Mouse (Mus musculus): Measurements from ENCODE around the gene Trim3. TPM values are rescaled to one million over a fixed set of nuclear protein-coding genes. Genes with fewer than 3 reads are reported as not detected.

The Trim3 gene
- polyA plus RNA-seq, 1 experiment = 5.1 TPM

GRCm38 (mm10) chr7:105639304-105639703, 5.9 kb upstream of the Trim3 start:
- H3K36me3 ChIP-seq (ENCODE audit: control insufficient read depth, insufficient read depth, low read length) = no peaks in the 10 kb centered on the region
- H3K27ac ChIP-seq (ENCODE audit: control insufficient read depth, insufficient read depth, low read depth, low read length) = no peak overlapping the region
- H3K4me3 ChIP-seq (ENCODE audit: control insufficient read depth, low read depth, low read length) = no peak overlapping the region
- H3K27me3 ChIP-seq (ENCODE audit: control insufficient read depth, insufficient read depth, low read length) = no peaks in the 10 kb centered on the region
- TF ChIP-seq POLR2A (IDR thresholded peaks at IDR 0.05; ENCODE audit: control insufficient read depth, low read depth, low read length) (no peak), CTCF (IDR thresholded peaks at IDR 0.05; ENCODE audit: control insufficient read depth, insufficient read depth, insufficient replicate concordance, low read depth, low read length) (no peak)
- peaks cover 13% of the 10 kb centered on the region for H3K4me1 ChIP-seq (ENCODE audit: control insufficient read depth, insufficient read depth, low read length)

GRCm38 (mm10) chr7:105638776-105639175, 5.4 kb upstream of the Trim3 start:
- TF ChIP-seq CTCF (IDR thresholded peaks at IDR 0.05; ENCODE audit: control insufficient read depth, insufficient read depth, insufficient replicate concordance, low read depth, low read length) (no peak), POLR2A (IDR thresholded peaks at IDR 0.05; ENCODE audit: control insufficient read depth, low read depth, low read length) (no peak)
- H3K27me3 ChIP-seq (ENCODE audit: control insufficient read depth, insufficient read depth, low read length) = no peaks in the 10 kb centered on the region; the same call in 1 of the 2 replicates
- peaks cover 15% of the 10 kb centered on the region for H3K4me1 ChIP-seq (ENCODE audit: control insufficient read depth, insufficient read depth, low read length)
- no peaks in the 10 kb centered on the region for H3K36me3 ChIP-seq (ENCODE audit: control insufficient read depth, insufficient read depth, low read length)
- H3K4me3 ChIP-seq (ENCODE audit: control insufficient read depth, low read depth, low read length) = no peak overlapping the region
- H3K27ac ChIP-seq (ENCODE audit: control insufficient read depth, insufficient read depth, low read depth, low read length) = no peak overlapping the region

DNA sequence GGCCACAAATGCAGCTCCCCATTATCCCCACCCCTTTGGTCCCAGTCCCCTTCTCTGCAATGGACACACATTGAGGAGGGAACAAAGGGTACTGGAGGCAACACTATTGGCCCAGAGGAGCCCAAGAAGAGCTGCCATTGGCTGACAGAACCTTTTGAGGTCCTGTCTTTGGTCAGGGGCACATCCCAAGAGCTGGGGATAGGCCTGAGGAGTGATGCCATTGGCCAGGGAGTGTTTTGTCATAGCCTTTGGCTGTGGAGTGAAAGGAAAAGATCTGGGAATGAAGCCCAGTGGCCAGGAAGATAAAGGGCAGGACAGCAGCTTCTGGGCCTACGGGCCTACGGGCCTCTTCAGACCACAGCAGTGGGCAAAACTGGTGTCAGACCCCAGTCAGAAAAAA, 2.4 kb upstream of the Trim3 start:
- Histone ChIP-seq H3K27ac (ENCODE audit: control insufficient read depth, insufficient read depth, low read depth, low read length) (no peak overlapping the region), H3K4me3 (ENCODE audit: control insufficient read depth, low read depth, low read length) (peak overlapping the region; percentile 71), H3K36me3 (ENCODE audit: control insufficient read depth, insufficient read depth, low read length) (no peaks in the 10 kb centered on the region), H3K4me1 (ENCODE audit: control insufficient read depth, insufficient read depth, low read length) (peaks cover 16% of the 10 kb centered on the region), H3K27me3 (ENCODE audit: control insufficient read depth, insufficient read depth, low read length) (no peaks in the 10 kb centered on the region; the same call in 1 of the 2 replicates)
- TF ChIP-seq POLR2A (IDR thresholded peaks at IDR 0.05; ENCODE audit: control insufficient read depth, low read depth, low read length) (no peak), CTCF (IDR thresholded peaks at IDR 0.05; ENCODE audit: control insufficient read depth, insufficient read depth, insufficient replicate concordance, low read depth, low read length) (no peak)

DNA sequence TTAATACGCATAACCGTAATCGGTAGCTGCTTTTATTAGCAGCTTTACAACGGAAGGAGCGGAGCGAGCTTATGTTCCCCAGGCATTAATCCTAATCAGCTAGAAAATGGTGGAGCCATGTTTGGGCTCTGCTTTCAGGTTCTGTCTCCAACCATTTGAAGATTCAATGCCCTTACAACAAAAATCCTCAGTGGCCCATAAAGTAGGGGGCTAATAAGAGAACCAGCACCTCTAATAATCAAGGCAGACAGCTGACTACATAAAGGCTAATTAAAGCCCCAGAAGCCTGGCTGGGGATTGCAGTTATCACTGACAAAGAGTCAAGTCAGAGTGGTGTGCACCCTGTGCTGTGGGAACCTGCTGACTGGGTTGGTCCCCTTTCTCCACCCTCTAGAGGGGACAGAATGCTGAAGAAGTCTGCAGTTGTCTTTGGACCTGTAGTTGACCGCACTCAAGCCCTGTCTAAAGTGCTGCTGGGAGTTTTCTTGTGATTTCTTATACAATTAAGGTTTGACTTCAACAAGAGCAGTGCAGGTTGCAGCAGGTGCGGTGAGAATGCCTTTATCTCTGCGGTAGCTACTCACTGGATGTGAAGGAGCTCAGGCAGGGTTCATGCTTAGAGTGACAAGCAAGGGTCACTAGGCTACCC, 1.0 kb upstream of the Trim3 start:
- Histone ChIP-seq H3K27me3 (ENCODE audit: control insufficient read depth, insufficient read depth, low read length) (no peaks in the 10 kb centered on the region; the same call in 1 of the 2 replicates), H3K27ac (ENCODE audit: control insufficient read depth, insufficient read depth, low read depth, low read length) (no peak overlapping the region), H3K4me1 (ENCODE audit: control insufficient read depth, insufficient read depth, low read length) (peaks cover 10% of the 10 kb centered on the region), H3K4me3 (ENCODE audit: control insufficient read depth, low read depth, low read length) (no peak overlapping the region), H3K36me3 (ENCODE audit: control insufficient read depth, insufficient read depth, low read length) (no peaks in the 10 kb centered on the region)
- no peak for TF ChIP-seq CTCF (IDR thresholded peaks at IDR 0.05; ENCODE audit: control insufficient read depth, insufficient read depth, insufficient replicate concordance, low read depth, low read length)
- TF ChIP-seq POLR2A (IDR thresholded peaks at IDR 0.05; ENCODE audit: control insufficient read depth, low read depth, low read length) = no peak

- no peaks in the 10 kb centered on the region; the same call in 1 of the 2 replicates for H3K27me3 ChIP-seq (ENCODE audit: control insufficient read depth, insufficient read depth, low read length)
- peak overlapping the region; percentile 55 for H3K27ac ChIP-seq (ENCODE audit: control insufficient read depth, insufficient read depth, low read depth, low read length)
- H3K4me1 ChIP-seq (ENCODE audit: control insufficient read depth, insufficient read depth, low read length) = peaks cover 7% of the 10 kb centered on the region
- peak overlapping the region; percentile 87 for H3K4me3 ChIP-seq (ENCODE audit: control insufficient read depth, low read depth, low read length)
- TF ChIP-seq POLR2A (IDR thresholded peaks at IDR 0.05; ENCODE audit: control insufficient read depth, low read depth, low read length) (no peak), CTCF (IDR thresholded peaks at IDR 0.05; ENCODE audit: control insufficient read depth, insufficient read depth, insufficient replicate concordance, low read depth, low read length) (no peak)
- no peaks in the 10 kb centered on the region for H3K36me3 ChIP-seq (ENCODE audit: control insufficient read depth, insufficient read depth, low read length)
Observed at GRCm38 (mm10) chr7:105633801-105634135, 397 bp upstream of the Trim3 start.

GRCm38 (mm10) chr7:105632551-105632972, 809 bp downstream of the Trim3 start:
- Histone ChIP-seq H3K4me3 (ENCODE audit: control insufficient read depth, low read depth, low read length) (no peak overlapping the region; the same call in 1 of the 2 replicates), H3K4me1 (ENCODE audit: control insufficient read depth, insufficient read depth, low read length) (peaks cover 7% of the 10 kb centered on the region), H3K27ac (ENCODE audit: control insufficient read depth, insufficient read depth, low read depth, low read length) (no peak overlapping the region)

DNA sequence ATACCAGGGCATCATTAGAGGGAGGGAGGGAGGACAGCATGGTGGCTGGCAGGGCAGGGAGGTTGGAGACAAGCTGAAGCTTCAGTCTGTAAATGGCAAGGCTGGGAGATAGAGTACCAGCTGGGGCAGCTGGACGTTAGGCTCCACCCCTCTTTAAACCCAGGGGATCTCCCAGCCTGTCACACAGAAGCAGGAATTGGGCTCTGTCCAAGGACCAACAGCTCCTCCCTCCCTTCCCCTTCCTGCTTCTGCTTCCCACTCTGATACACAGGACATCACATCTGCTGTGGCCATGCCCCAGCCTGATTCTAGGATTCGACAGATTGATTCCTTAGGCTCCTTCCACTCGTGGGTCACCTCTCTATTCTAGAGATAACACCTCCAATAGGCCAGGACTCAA, 4.7 kb downstream of the Trim3 start:
- Histone ChIP-seq H3K36me3 (ENCODE audit: control insufficient read depth, insufficient read depth, low read length) (no peaks in the 10 kb centered on the region), H3K27me3 (ENCODE audit: control insufficient read depth, insufficient read depth, low read length) (no peaks in the 10 kb centered on the region), H3K4me1 (ENCODE audit: control insufficient read depth, insufficient read depth, low read length) (peaks cover 4% of the 10 kb centered on the region), H3K4me3 (ENCODE audit: control insufficient read depth, low read depth, low read length) (no peak overlapping the region), H3K27ac (ENCODE audit: control insufficient read depth, insufficient read depth, low read depth, low read length) (no peak overlapping the region)
- no peak for TF ChIP-seq POLR2A (IDR thresholded peaks at IDR 0.05; ENCODE audit: control insufficient read depth, low read depth, low read length)
- no peak for TF ChIP-seq CTCF (IDR thresholded peaks at IDR 0.05; ENCODE audit: control insufficient read depth, insufficient read depth, insufficient replicate concordance, low read depth, low read length)

More at GRCm38 (mm10) chr7:105632551-105632972, 809 bp downstream of the Trim3 start:
- no peaks in the 10 kb centered on the region; the same call in 1 of the 2 replicates for H3K27me3 ChIP-seq (ENCODE audit: control insufficient read depth, insufficient read depth, low read length)
- no peaks in the 10 kb centered on the region for H3K36me3 ChIP-seq (ENCODE audit: control insufficient read depth, insufficient read depth, low read length)
- TF ChIP-seq POLR2A (IDR thresholded peaks at IDR 0.05; ENCODE audit: control insufficient read depth, low read depth, low read length) (no peak), CTCF (IDR thresholded peaks at IDR 0.05; ENCODE audit: control insufficient read depth, insufficient read depth, insufficient replicate concordance, low read depth, low read length) (no peak)
